Mouse (Mus musculus): ENCODE measurements around the gene Rab14. TPM values are rescaled to one million over a fixed set of nuclear protein-coding genes. Genes with fewer than 3 reads are reported as not detected.

Rab14 gene
- polyA plus RNA-seq, 1 experiment from 2014 or later = 482 TPM

- Histone ChIP-seq H3K27me3 (no peaks in the 10 kb centered on the region), H3K9me3 (no peaks in the 10 kb centered on the region), H3K27ac (no peak overlapping the region), H3K4me2 (no peak overlapping the region), H3K9ac (no peak overlapping the region), H3K4me1 (replicated peaks) (no peaks in the 10 kb centered on the region), H3K4me3 (no peak overlapping the region), H3K36me3 (peaks cover 64% of the 10 kb centered on the region)
- ATAC-seq (ENCODE audit: low FRiP score) = no peak
- 94% methylated on average over 13 of the region's 13 CpGs for WGBS
Observed at GRCm38 (mm10) chr2:35165416-35165815, 35.5 kb downstream of the Rab14 start.

- Histone ChIP-seq H3K27ac (no peak overlapping the region), H3K36me3 (peaks cover 66% of the 10 kb centered on the region), H3K4me3 (no peak overlapping the region), H3K4me1 (replicated peaks) (no peaks in the 10 kb centered on the region), H3K9me3 (no peaks in the 10 kb centered on the region), H3K4me2 (no peak overlapping the region), H3K9ac (no peak overlapping the region), H3K27me3 (no peaks in the 10 kb centered on the region)
- 95% methylated on average over 5 of the region's 5 CpGs for WGBS
- no peak for ATAC-seq (ENCODE audit: low FRiP score)
Observed at GRCm38 (mm10) chr2:35163396-35163795, 37.5 kb downstream of the Rab14 start.

GRCm38 (mm10) chr2:35161846-35162488 lies 39.0 kb downstream of the Rab14 start:
- H3K27ac ChIP-seq = no peak overlapping the region
- H3K9ac ChIP-seq = no peak overlapping the region
- H3K4me2 ChIP-seq = no peak overlapping the region
- 84% methylated on average over 4 of the region's 4 CpGs for WGBS
- H3K36me3 ChIP-seq = peaks cover 74% of the 10 kb centered on the region
- H3K4me1 ChIP-seq (replicated peaks) = no peaks in the 10 kb centered on the region
- ATAC-seq (ENCODE audit: low FRiP score) = no peak
- H3K9me3 ChIP-seq = no peaks in the 10 kb centered on the region
- no peak overlapping the region for H3K4me3 ChIP-seq
- no peaks in the 10 kb centered on the region for H3K27me3 ChIP-seq

GRCm38 (mm10) chr2:35160206-35160605 lies 40.7 kb downstream of the Rab14 start:
- Histone ChIP-seq H3K36me3 (peaks cover 74% of the 10 kb centered on the region), H3K27me3 (no peaks in the 10 kb centered on the region), H3K4me1 (replicated peaks) (no peaks in the 10 kb centered on the region), H3K27ac (no peak overlapping the region), H3K9me3 (no peaks in the 10 kb centered on the region), H3K4me3 (no peak overlapping the region), H3K9ac (no peak overlapping the region), H3K4me2 (no peak overlapping the region)
- WGBS = 63% methylated on average over 5 of the region's 5 CpGs
- no peak for ATAC-seq (ENCODE audit: low FRiP score)

GRCm38 (mm10) chr2:35158358-35158757 lies 42.6 kb downstream of the Rab14 start:
- no peaks in the 10 kb centered on the region for H3K4me1 ChIP-seq (replicated peaks)
- no peaks in the 10 kb centered on the region for H3K9me3 ChIP-seq
- no peak overlapping the region for H3K27ac ChIP-seq
- WGBS = 90% methylated on average over 3 of the region's 3 CpGs
- H3K36me3 ChIP-seq = peaks cover 80% of the 10 kb centered on the region
- H3K4me2 ChIP-seq = no peak overlapping the region
- no peaks in the 10 kb centered on the region for H3K27me3 ChIP-seq
- no peak overlapping the region for H3K4me3 ChIP-seq
- H3K9ac ChIP-seq = no peak overlapping the region
- no peak for ATAC-seq (ENCODE audit: low FRiP score)

- WGBS = 93% methylated on average over 7 of the region's 7 CpGs
- ATAC-seq (ENCODE audit: low FRiP score) = no peak
- Histone ChIP-seq H3K4me2 (no peak overlapping the region), H3K4me3 (no peak overlapping the region), H3K4me1 (replicated peaks) (no peaks in the 10 kb centered on the region), H3K9me3 (no peaks in the 10 kb centered on the region), H3K27me3 (no peaks in the 10 kb centered on the region), H3K9ac (no peak overlapping the region), H3K27ac (no peak overlapping the region), H3K36me3 (peaks cover 80% of the 10 kb centered on the region)
Observed at GRCm38 (mm10) chr2:35157836-35158235, 43.1 kb downstream of the Rab14 start.

GRCm38 (mm10) chr2:35156985-35157384 lies 43.9 kb downstream of the Rab14 start:
- peaks cover 81% of the 10 kb centered on the region for H3K36me3 ChIP-seq
- no peaks in the 10 kb centered on the region for H3K4me1 ChIP-seq (replicated peaks)
- no peak overlapping the region for H3K4me2 ChIP-seq
- no peaks in the 10 kb centered on the region for H3K27me3 ChIP-seq
- no peak for ATAC-seq (ENCODE audit: low FRiP score)
- no peak overlapping the region for H3K4me3 ChIP-seq
- WGBS = 96% methylated on average over 2 of the region's 2 CpGs
- no peaks in the 10 kb centered on the region for H3K9me3 ChIP-seq
- no peak overlapping the region for H3K9ac ChIP-seq
- no peak overlapping the region for H3K27ac ChIP-seq

GRCm38 (mm10) chr2:35153844-35154554 lies 46.9 kb downstream of the Rab14 start:
- Histone ChIP-seq H3K4me3 (no peak overlapping the region), H3K9me3 (no peaks in the 10 kb centered on the region), H3K27me3 (no peaks in the 10 kb centered on the region), H3K4me2 (no peak overlapping the region), H3K4me1 (replicated peaks) (no peaks in the 10 kb centered on the region), H3K27ac (no peak overlapping the region), H3K36me3 (peaks cover 94% of the 10 kb centered on the region), H3K9ac (no peak overlapping the region)
- WGBS = 91% methylated on average over 8 of the region's 8 CpGs
- ATAC-seq (ENCODE audit: low FRiP score) = no peak

- WGBS = 86% methylated on average over 6 of the region's 6 CpGs
- no peak overlapping the region for H3K4me3 ChIP-seq
- H3K36me3 ChIP-seq = peaks cover 95% of the 10 kb centered on the region
Observed at GRCm38 (mm10) chr2:35153179-35153578, 47.7 kb downstream of the Rab14 start.

GRCm38 (mm10) chr2:35151303-35151882 lies 49.5 kb downstream of the Rab14 start:
- Histone ChIP-seq H3K9me3 (no peaks in the 10 kb centered on the region), H3K36me3 (peaks cover 95% of the 10 kb centered on the region), H3K9ac (no peak overlapping the region), H3K27me3 (no peaks in the 10 kb centered on the region), H3K27ac (no peak overlapping the region), H3K4me2 (no peak overlapping the region), H3K4me3 (no peak overlapping the region), H3K4me1 (replicated peaks) (no peaks in the 10 kb centered on the region)
- ATAC-seq (ENCODE audit: low FRiP score) = no peak
- 97% methylated on average over 13 of the region's 13 CpGs for WGBS

More at GRCm38 (mm10) chr2:35153179-35153578, 47.7 kb downstream of the Rab14 start:
- no peaks in the 10 kb centered on the region for H3K27me3 ChIP-seq
- no peak overlapping the region for H3K4me2 ChIP-seq
- ATAC-seq (ENCODE audit: low FRiP score) = no peak
- no peaks in the 10 kb centered on the region for H3K9me3 ChIP-seq
- no peaks in the 10 kb centered on the region for H3K4me1 ChIP-seq (replicated peaks)
- no peak overlapping the region for H3K27ac ChIP-seq
- H3K9ac ChIP-seq = no peak overlapping the region

- peaks cover 91% of the 10 kb centered on the region for H3K36me3 ChIP-seq
- no peak overlapping the region for H3K4me2 ChIP-seq
- H3K9me3 ChIP-seq = no peaks in the 10 kb centered on the region
- H3K9ac ChIP-seq = no peak overlapping the region
- H3K4me3 ChIP-seq = no peak overlapping the region
- no peak for ATAC-seq (ENCODE audit: low FRiP score)
- no peaks in the 10 kb centered on the region for H3K4me1 ChIP-seq (replicated peaks)
- no peak overlapping the region for H3K27ac ChIP-seq
- 94% methylated on average over 10 of the region's 10 CpGs for WGBS
- H3K27me3 ChIP-seq = no peaks in the 10 kb centered on the region
Observed at GRCm38 (mm10) chr2:35148806-35149205, 52.1 kb downstream of the Rab14 start.

- Histone ChIP-seq H3K9me3 (no peaks in the 10 kb centered on the region), H3K9ac (no peak overlapping the region), H3K36me3 (peaks cover 69% of the 10 kb centered on the region), H3K4me2 (no peak overlapping the region), H3K4me1 (replicated peaks) (no peaks in the 10 kb centered on the region), H3K27ac (no peak overlapping the region), H3K27me3 (no peaks in the 10 kb centered on the region), H3K4me3 (no peak overlapping the region)
- ATAC-seq (ENCODE audit: low FRiP score) = no peak
- 95% methylated on average over 3 of the region's 3 CpGs for WGBS
Observed at GRCm38 (mm10) chr2:35141673-35142072, 59.2 kb downstream of the Rab14 start.

GRCm38 (mm10) chr2:35138576-35138975 lies 62.3 kb downstream of the Rab14 start:
- Histone ChIP-seq H3K9ac (no peak overlapping the region), H3K9me3 (no peaks in the 10 kb centered on the region), H3K4me2 (no peak overlapping the region), H3K27me3 (no peaks in the 10 kb centered on the region), H3K36me3 (peaks cover 53% of the 10 kb centered on the region), H3K27ac (no peak overlapping the region), H3K4me1 (replicated peaks) (no peaks in the 10 kb centered on the region), H3K4me3 (no peak overlapping the region)
- no peak for ATAC-seq (ENCODE audit: low FRiP score)
- WGBS = 100% methylated on average over 1 of the region's 1 CpGs

Data from hindbrain, embryonic 13.5 days (tissue).